Mouse (Mus musculus) G1E (cell line): ENCODE results near the gene Zc3h12d.

Experiments
- CTCF ChIP-seq: IDR thresholded peaks from 2 replicates; pipeline ENCODE4 v1.5.1; 2012; ENCODE audit warnings: low read depth, low read length, inconsistent platforms, mixed read lengths
- GATA1 ChIP-seq: IDR thresholded peaks from 2 replicates; pipeline ENCODE4 v1.6.1; 2012; ENCODE audit warnings: borderline replicate concordance, low read length, inconsistent platforms, mixed read lengths

DNA sequence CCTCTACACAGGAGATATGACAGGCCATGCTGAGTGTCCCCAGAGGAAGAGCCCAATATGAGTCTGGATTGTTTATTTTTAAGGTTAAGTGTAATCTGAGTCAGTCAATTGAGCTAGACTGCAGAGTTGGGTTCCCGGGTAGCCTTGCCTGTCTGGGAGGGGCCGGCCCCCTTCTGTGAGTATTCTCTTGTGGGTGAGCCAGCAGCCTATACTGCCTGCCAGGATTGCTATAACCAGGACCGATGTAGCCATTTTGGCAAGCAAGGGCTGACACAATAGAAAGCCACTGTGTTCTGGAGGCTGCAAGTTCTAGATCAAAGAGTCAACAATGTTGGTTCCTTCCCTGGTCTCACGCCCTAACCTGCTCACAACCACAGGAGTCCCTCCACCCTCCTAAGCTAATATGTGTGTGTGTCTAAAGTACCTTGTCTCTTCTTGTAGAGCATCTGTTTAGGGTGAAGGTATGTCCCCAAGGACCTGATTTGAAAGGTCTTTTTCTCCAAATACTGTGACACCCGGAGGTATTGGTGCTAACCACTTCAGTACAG lies 6.7 kb downstream of the Zc3h12d start:
- TF ChIP-seq CTCF (no peak), GATA1 (no peak)
